Mouse (Mus musculus) induced T-regulatory cell, adult 2 months (primary cell): ENCODE results near the gene Metrn.

Experiments
- DNase-seq: peaks from one replicate; pipeline ENCODE4 v3.0.0-alpha.2; 2012; ENCODE audit warnings: low read depth

Metrn gene

DNA sequence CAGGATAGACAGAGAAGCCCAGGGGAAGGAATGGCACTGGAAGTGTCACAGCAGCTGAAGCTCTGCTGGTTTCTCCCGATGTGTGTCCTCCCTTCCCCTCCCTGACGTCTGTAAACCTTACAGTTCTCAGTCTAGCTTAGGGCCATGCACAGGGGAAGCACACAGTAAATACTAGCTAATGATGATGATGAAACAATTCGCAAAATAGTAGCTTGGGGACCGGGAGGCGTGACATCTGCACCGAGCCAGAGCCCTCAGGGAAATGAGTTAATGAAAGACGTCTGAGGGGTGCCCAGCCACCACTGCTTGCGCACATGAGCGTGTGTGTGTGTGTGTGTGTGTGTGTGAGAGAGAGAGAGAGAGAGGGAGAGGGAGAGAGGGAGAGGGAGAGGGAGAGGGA lies 27.6 kb downstream of the Metrn start:
- DNase-seq = no peak

GRCm38 (mm10) chr17:25765886-25766285 lies 31.1 kb downstream of the Metrn start:
- DNase-seq = no peak

DNA sequence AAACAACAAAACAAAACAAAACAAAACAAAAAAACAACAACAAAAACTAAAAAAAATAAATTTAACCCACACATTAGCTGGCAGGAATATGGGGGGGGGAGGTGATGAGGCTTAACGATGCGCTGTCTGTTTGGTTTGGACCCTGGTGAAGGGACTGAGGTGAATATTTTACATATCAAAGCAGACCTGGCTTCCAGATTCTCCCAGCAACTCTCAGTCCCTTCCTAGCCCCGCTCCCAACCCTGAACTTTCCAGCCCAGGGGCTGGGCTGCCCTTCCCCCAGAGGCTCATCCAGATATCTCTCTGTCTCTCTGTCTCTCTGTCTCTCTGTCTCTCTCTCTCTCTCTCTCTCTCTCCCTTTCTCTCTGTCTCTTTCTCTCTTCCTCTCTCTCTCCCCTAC lies 34.3 kb downstream of the Metrn start:
- no peak for DNase-seq

DNA sequence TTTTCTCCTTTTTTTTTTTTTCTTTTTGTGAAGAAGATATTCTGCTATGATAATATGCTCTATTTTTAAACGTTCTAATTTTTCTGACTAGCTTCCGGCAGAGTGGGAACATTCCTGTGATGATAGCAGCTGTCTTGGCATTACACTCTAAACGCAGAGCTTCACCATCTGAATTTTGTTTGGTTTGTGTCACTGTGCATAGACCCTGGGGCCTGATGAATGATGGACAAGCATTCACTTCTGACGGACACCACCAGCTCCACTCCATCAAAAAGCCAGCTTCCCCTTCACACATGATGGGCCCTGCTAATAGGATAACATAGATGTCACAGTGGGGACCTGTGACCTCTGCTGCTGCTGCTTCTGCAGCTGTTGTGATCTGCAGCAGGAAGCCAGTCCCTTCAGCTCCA lies 35.4 kb downstream of the Metrn start:
- DNase-seq = no peak

- no peak for DNase-seq
These were observed 36.8 kb downstream of the Metrn start for GRCm38 (mm10) chr17:25760148-25760547.

DNA sequence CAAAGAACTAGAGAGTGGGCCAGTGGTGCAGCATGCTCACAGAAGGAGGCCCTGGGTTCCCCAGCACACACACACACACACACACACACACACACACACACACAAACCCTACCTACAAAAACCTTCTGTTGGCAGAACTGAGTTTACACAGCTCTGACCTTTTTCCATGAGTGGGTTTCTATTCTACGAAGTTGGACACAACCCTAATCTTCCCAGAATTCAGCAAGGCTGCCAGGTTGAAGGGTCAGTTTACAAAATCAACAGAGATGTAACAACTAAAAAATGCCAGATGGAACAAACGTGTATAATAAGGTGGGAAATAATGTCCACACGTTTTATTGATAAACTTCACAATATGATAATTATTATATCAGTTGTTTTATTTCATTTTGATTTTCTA lies 39.2 kb downstream of the Metrn start:
- no peak for DNase-seq

DNA sequence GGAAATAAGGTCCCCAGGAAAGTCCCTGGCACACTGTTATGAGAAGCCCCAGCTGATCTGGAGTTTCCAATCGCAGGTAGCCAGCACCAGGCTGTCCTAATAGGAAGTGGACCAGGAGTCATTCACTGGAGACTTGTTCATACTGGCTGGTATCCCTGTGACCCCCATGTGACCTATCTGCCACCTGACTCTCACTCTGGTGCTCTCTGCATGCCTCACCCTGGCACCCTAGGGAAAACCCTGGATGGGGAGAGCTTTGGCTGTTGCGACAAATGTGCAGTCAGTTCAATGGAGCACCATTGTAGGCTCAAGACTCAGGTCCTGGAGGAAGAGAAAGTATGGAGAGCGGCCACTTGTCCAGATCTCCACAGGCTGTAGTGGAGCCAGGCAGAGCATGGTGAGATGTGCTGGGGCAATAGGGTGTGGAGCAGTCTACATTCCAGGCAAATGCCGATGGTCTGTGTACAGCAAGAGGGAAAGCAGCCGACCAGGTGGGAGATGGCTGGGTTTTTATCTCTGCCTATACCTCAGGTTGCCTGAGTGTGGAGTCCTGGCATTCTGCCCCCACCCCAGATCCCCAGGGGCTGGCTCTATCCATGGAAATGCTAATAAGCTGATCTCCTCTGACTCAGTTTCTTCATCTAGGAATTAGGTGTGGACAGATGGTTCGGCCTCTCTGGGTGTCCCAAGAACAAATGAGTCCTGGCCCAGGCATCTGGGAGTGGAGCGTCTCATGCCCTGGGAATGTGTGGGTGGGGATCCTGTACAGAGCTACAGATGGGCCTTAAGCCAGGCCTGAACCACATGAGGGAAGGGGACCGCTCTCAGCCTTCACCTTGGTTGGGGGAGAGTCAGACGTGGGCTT lies 40.3 kb downstream of the Metrn start:
- DNase-seq = no peak

DNA sequence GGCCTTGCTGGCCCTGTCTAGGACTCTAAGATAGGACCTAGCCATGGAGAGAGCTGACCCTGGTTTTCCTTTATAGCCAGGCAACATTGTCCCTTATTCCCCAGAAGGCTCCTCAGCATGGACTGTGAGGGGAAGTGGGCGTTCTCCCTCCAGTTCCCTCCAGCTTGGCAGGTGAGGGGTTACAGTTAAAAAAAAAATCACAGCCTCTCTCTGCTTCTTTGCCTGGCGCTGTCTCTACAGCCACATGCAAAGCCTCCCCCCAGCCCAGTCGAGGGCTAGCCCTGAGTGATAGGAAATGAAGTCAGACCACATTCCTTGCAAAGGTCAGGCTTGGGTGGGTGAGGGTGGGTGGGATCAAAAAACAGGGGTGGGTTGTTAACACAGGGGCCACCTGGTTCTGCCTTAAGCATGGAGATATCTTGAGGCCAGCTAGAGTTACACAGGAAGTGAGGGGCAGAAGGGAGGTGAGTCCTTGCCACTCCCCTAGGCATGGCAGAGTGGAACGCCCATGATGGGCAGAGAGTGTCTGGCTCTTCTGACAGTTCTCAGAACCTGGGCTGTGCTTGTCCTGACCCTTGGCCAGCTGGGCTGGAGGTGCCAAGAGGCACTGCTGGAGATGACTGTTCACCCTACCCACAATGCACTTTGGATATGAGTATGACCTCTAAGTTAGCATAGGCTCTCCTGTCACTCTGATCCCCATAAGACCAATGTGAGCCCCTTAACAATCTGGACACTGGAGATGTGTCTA lies 41.1 kb downstream of the Metrn start:
- DNase-seq = no peak

DNA sequence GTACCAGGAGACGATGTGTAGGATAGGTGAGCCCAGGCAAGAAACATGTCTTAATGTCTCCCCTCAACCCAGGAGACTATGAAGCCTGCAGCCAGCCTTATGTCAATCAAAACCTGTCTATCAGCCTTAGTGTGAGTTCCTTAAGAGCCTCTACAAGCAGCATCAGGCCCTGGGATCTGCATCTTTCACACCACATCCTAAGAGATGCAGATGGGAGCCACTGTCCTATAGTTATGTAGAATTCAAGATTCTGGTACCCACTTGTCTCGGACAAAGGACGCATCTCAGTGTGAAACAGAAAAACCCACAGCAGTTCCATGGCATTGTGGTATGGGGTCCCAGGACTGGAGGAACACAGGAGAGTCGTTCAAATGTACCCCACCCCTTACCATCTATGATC lies 41.9 kb downstream of the Metrn start:
- no peak for DNase-seq

GRCm38 (mm10) chr17:25754241-25754640 lies 42.7 kb downstream of the Metrn start, which contains the start of gene Msln:
Gene Msln (minus strand): TSS chr17:25754378.
- no peak for DNase-seq

- DNase-seq = no peak
These were observed 45.5 kb downstream of the Metrn start for GRCm38 (mm10) chr17:25751446-25751845.

DNA sequence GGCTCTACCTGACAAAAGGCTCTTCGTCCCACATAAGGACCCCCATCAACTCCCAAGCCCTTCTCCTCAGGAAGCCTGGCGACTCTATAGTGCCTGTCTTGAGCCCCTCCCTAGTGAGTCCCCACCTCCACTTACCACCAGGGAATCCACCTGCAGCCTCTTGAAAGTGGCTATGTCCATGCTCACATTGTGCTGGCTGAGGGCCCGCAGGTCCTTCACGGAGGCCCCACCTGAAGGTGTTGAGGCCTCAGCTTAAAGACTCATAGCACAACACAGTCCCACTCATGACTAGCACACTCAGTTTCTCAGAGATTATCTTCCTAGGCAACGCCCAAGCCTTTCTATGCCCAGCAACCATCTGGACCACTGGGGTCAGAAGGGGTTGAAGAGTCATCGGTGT lies 47.6 kb downstream of the Metrn start:
- no peak for DNase-seq

- no peak for DNase-seq
These were observed 48.7 kb downstream of the Metrn start for GRCm38 (mm10) chr17:25748238-25748637.

- DNase-seq = no peak
These were observed 52.6 kb downstream of the Metrn start for GRCm38 (mm10) chr17:25744311-25744710.

DNA sequence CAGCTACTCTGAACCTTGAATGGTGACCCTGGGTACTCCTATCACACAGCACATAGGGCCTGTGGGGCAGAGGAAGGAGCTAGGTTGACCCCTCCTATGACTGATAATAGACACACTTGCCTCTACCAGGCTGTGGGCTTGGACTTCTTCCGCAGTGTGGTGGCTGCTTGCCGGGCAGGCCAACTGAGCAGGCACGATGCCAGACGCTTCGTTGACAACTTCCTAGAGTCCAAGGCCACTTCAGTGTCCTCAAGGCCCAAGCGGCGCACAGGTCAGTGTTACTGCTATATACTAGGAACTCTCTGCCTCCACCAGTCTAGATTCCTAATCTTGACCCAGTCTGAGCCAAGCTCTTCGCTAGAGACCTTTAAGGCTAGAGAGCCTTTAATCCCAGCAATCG lies 53.1 kb downstream of the Metrn start:
- DNase-seq = no peak
